Comparison of ENCODE assay signal across 8 mouse cellular contexts in the genomic region with DNA sequence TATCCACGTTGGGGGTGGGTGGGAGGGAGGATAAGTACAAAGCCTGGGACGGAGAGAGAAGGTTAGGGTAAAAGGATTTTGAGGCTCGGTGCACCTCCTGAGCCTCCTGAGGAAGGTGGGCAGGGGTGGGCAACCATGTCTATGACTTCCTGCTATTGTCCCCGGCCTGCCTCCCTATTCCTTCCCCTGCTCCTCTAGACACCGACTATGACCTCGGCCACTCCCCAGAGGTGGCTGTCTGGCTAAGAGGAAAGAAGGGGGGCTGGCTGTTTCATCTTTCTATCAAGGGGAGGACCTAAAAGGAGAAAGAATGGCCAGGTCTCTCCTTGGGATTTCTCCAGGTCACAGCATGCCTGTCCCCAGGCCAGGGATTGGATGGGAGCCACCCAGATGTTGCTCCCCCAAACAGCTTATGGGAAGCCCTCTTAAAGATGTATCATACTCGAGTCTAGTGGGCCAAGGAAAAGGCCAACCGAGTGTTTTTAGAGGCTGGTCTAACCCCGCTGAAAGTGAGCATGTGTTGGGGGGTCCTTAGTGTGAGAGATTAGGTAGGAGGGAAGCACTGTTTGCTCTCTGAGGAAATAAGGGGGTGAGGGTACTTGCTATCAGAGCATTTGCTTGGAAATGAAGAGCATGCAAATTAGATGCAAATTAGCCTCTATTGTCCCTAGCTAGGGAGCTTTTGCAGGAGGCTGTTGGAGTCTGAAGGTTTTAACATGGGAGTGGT. TPM values are rescaled to one million over a fixed set of nuclear protein-coding genes. Genes with fewer than 3 reads are reported as not detected.
DNase-seq lines count a peak whose midpoint lies in the region; ATAC-seq and TF ChIP-seq lines count a peak whose summit lies in the region.

No protein-coding gene starts in this region.

- no peak for TF ChIP-seq CTCF in midbrain, postnatal 0 days (IDR thresholded peaks at IDR 0.05)

- H3K27ac ChIP-seq in kidney, embryonic 16.5 days (ENCODE audit: low read length) = no peak overlapping the region
- H3K27ac ChIP-seq in embryonic facial prominence, embryonic 12.5 days = peak overlapping the region; percentile 26; the same call in 1 of the 2 replicates
- H3K27ac ChIP-seq in hindbrain, embryonic 16.5 days (ENCODE audit: low read depth, low read length) = peak overlapping the region; percentile 82
- peak overlapping the region; percentile 79 for H3K27ac ChIP-seq in midbrain, postnatal 0 days (ENCODE audit: low read depth, low read length)

- H3K4me2 ChIP-seq in kidney, embryonic 16.5 days (replicated peaks; ENCODE audit: low read depth, low read length) = peak overlapping the region; percentile 84
- peak overlapping the region; percentile 77 for H3K4me2 ChIP-seq in embryonic facial prominence, embryonic 12.5 days (replicated peaks)
- peak overlapping the region; percentile 77 for H3K4me2 ChIP-seq in hindbrain, embryonic 16.5 days (ENCODE audit: low read length)
- H3K4me2 ChIP-seq in midbrain, postnatal 0 days (ENCODE audit: low read depth, low read length, poor library complexity, severe bottlenecking) = peak overlapping the region; percentile 76

- peaks cover under 1% of the 10 kb centered on the region; the same call in 1 of the 2 replicates for H3K36me3 ChIP-seq in kidney, embryonic 16.5 days (ENCODE audit: insufficient read depth, low read length)
- H3K36me3 ChIP-seq in embryonic facial prominence, embryonic 12.5 days = peaks cover 29% of the 10 kb centered on the region
- H3K36me3 ChIP-seq in hindbrain, embryonic 16.5 days (ENCODE audit: control insufficient read depth, insufficient read depth, low read length) = peaks cover 15% of the 10 kb centered on the region
- peaks cover 9% of the 10 kb centered on the region for H3K36me3 ChIP-seq in midbrain, postnatal 0 days (ENCODE audit: insufficient read depth, low read length)

- WGBS in kidney, embryonic 16.5 days = 9% methylated on average over 9 of the region's 9 CpGs
- 6% methylated on average over 9 of the region's 9 CpGs for WGBS in embryonic facial prominence, embryonic 12.5 days
- 2% methylated on average over 9 of the region's 9 CpGs for WGBS in hindbrain, embryonic 16.5 days
- 0% methylated on average over 9 of the region's 9 CpGs for WGBS in midbrain, postnatal 0 days

- no peak for DNase-seq in kidney, postnatal 25 days
- DNase-seq in midbrain, postnatal 0 days (ENCODE audit: low spot score) = peak; percentile 42
- DNase-seq in spleen, postnatal 36 days (ENCODE audit: low spot score in 2 of 2) = no peak
- no peak for DNase-seq in frontal cortex, adult 2 months (ENCODE audit: extremely low spot score in 1 of 2, low spot score in 1 of 2)
- no peak for DNase-seq in Muller cell, postnatal 12 days (ENCODE audit: inconsistent ontology term)

- no peaks in the 10 kb centered on the region for H3K27me3 ChIP-seq in kidney, embryonic 16.5 days (ENCODE audit: insufficient read depth, low read length)
- no peaks in the 10 kb centered on the region; the same call in 1 of the 2 replicates for H3K27me3 ChIP-seq in embryonic facial prominence, embryonic 12.5 days
- H3K27me3 ChIP-seq in hindbrain, embryonic 16.5 days (replicated peaks; ENCODE audit: control insufficient read depth, insufficient read depth, low read length) = no peaks in the 10 kb centered on the region
- H3K27me3 ChIP-seq in midbrain, postnatal 0 days (ENCODE audit: insufficient read depth, low read length) = no peaks in the 10 kb centered on the region

- peaks cover 23% of the 10 kb centered on the region for H3K4me1 ChIP-seq in kidney, embryonic 16.5 days (ENCODE audit: insufficient read depth, low read length)
- peaks cover 26% of the 10 kb centered on the region for H3K4me1 ChIP-seq in embryonic facial prominence, embryonic 12.5 days
- H3K4me1 ChIP-seq in hindbrain, embryonic 16.5 days (ENCODE audit: control insufficient read depth, insufficient read depth, low read depth, low read length) = peaks cover 36% of the 10 kb centered on the region
- peaks cover 30% of the 10 kb centered on the region for H3K4me1 ChIP-seq in midbrain, postnatal 0 days (ENCODE audit: insufficient read depth, low read length)

- peak overlapping the region; percentile 68 for H3K4me3 ChIP-seq in kidney, embryonic 16.5 days (ENCODE audit: low read length)
- peak overlapping the region; percentile 81 for H3K4me3 ChIP-seq in embryonic facial prominence, embryonic 12.5 days
- H3K4me3 ChIP-seq in hindbrain, embryonic 16.5 days (ENCODE audit: low read length) = peak overlapping the region; percentile 82
- H3K4me3 ChIP-seq in midbrain, postnatal 0 days (ENCODE audit: low read depth, low read length) = peak overlapping the region; percentile 85

- no peaks in the 10 kb centered on the region for H3K9me3 ChIP-seq in kidney, embryonic 16.5 days (ENCODE audit: low read length)
- no peaks in the 10 kb centered on the region for H3K9me3 ChIP-seq in embryonic facial prominence, embryonic 12.5 days
- no peaks in the 10 kb centered on the region for H3K9me3 ChIP-seq in hindbrain, embryonic 16.5 days (ENCODE audit: control insufficient read depth, low read length)
- H3K9me3 ChIP-seq in midbrain, postnatal 0 days (ENCODE audit: low read length) = no peaks in the 10 kb centered on the region

- H3K9ac ChIP-seq in kidney, embryonic 16.5 days (replicated peaks; ENCODE audit: low read length) = peak overlapping the region; percentile 69
- peak overlapping the region; percentile 71 for H3K9ac ChIP-seq in embryonic facial prominence, embryonic 12.5 days
- H3K9ac ChIP-seq in hindbrain, embryonic 16.5 days (ENCODE audit: low read depth, low read length) = peak overlapping the region; percentile 86
- H3K9ac ChIP-seq in midbrain, postnatal 0 days (replicated peaks; ENCODE audit: low read length, poor library complexity, severe bottlenecking) = peak overlapping the region; percentile 80

- no peak for ATAC-seq in kidney, embryonic 16.5 days (ENCODE audit: low FRiP score, low TSS enrichment)
- ATAC-seq in embryonic facial prominence, embryonic 12.5 days (ENCODE audit: insufficient number of reproducible peaks, insufficient read depth, low FRiP score, low TSS enrichment) = no peak
- ATAC-seq in hindbrain, embryonic 16.5 days = no peak
- ATAC-seq in midbrain, postnatal 0 days (ENCODE audit: low FRiP score) = 0 out of 2 replicates have a peak, but pooled peaks have one; percentile 5

RNA-seq across cellular contexts. Expression of gene Sema6c, which starts 1.5 kb away (rescaled TPM):
- polyA plus RNA-seq in kidney, embryonic 16.5 days (2015; fragmentation: Nextera tagmentation; extraction: Ambion mirVana) = 3.0 and 3.1 TPM in 2 replicates
- polyA plus RNA-seq in embryonic facial prominence, embryonic 12.5 days (2016; fragmentation: Nextera tagmentation; extraction: Ambion mirVana) = 24.2 and 26.4 TPM in 2 replicates
- 15.2 and 21.8 TPM in 2 replicates for polyA plus RNA-seq in hindbrain, embryonic 16.5 days (2015; fragmentation: Nextera tagmentation; extraction: Ambion mirVana)
- 126 and 148 TPM in 2 replicates for total RNA-seq in midbrain, postnatal 0 days (2014; rRNA removed)
- 17.1 and 18.4 TPM in 2 replicates for polyA plus RNA-seq in midbrain, postnatal 0 days (2015; fragmentation: Nextera tagmentation; extraction: Ambion mirVana)
- 34.6 and 35.8 TPM in 2 replicates for polyA plus RNA-seq in frontal cortex, adult 2 months (2012; rRNA removed)

RNA-seq across cellular contexts. Expression of gene Tnfaip8l2, which starts 19.6 kb away (rescaled TPM):
- polyA plus RNA-seq in kidney, embryonic 16.5 days (2015; fragmentation: Nextera tagmentation; extraction: Ambion mirVana) = 2.9 and 4.2 TPM in 2 replicates
- polyA plus RNA-seq in embryonic facial prominence, embryonic 12.5 days (2016; fragmentation: Nextera tagmentation; extraction: Ambion mirVana) = 2.0 and 2.3 TPM in 2 replicates
- polyA plus RNA-seq in hindbrain, embryonic 16.5 days (2015; fragmentation: Nextera tagmentation; extraction: Ambion mirVana) = 3.0 and 3.3 TPM in 2 replicates
- total RNA-seq in midbrain, postnatal 0 days (2014; rRNA removed) = 0.93 and 1.2 TPM in 2 replicates
- 2.2 and 2.8 TPM in 2 replicates for polyA plus RNA-seq in midbrain, postnatal 0 days (2015; fragmentation: Nextera tagmentation; extraction: Ambion mirVana)
- 4.0 and 5.9 TPM in 2 replicates for polyA plus RNA-seq in frontal cortex, adult 2 months (2012; rRNA removed)

RNA-seq across cellular contexts. Expression of gene Lysmd1, which starts 27.9 kb away (rescaled TPM):
- polyA plus RNA-seq in kidney, embryonic 16.5 days (2015; fragmentation: Nextera tagmentation; extraction: Ambion mirVana) = 15.3 and 17.3 TPM in 2 replicates
- 18.2 and 19.4 TPM in 2 replicates for polyA plus RNA-seq in embryonic facial prominence, embryonic 12.5 days (2016; fragmentation: Nextera tagmentation; extraction: Ambion mirVana)
- polyA plus RNA-seq in hindbrain, embryonic 16.5 days (2015; fragmentation: Nextera tagmentation; extraction: Ambion mirVana) = 51.9 and 52.3 TPM in 2 replicates
- total RNA-seq in midbrain, postnatal 0 days (2014; rRNA removed) = 35.3 and 42.2 TPM in 2 replicates
- 50.9 and 51.9 TPM in 2 replicates for polyA plus RNA-seq in midbrain, postnatal 0 days (2015; fragmentation: Nextera tagmentation; extraction: Ambion mirVana)
- 20.2 and 21.2 TPM in 2 replicates for polyA plus RNA-seq in frontal cortex, adult 2 months (2012; rRNA removed)

RNA-seq across cellular contexts. Expression of gene Scnm1, which starts 28.0 kb away (rescaled TPM):
- 71.6 and 79.0 TPM in 2 replicates for polyA plus RNA-seq in kidney, embryonic 16.5 days (2015; fragmentation: Nextera tagmentation; extraction: Ambion mirVana)
- 73.4 and 75.0 TPM in 2 replicates for polyA plus RNA-seq in embryonic facial prominence, embryonic 12.5 days (2016; fragmentation: Nextera tagmentation; extraction: Ambion mirVana)
- polyA plus RNA-seq in hindbrain, embryonic 16.5 days (2015; fragmentation: Nextera tagmentation; extraction: Ambion mirVana) = 83.2 and 83.6 TPM in 2 replicates
- 47.6 and 60.4 TPM in 2 replicates for total RNA-seq in midbrain, postnatal 0 days (2014; rRNA removed)
- polyA plus RNA-seq in midbrain, postnatal 0 days (2015; fragmentation: Nextera tagmentation; extraction: Ambion mirVana) = 69.6 and 82.7 TPM in 2 replicates
- polyA plus RNA-seq in frontal cortex, adult 2 months (2012; rRNA removed) = 118 and 124 TPM in 2 replicates

RNA-seq across cellular contexts. Expression of gene Tmod4, which starts 37.5 kb away (rescaled TPM):
- 0.84 and 1.6 TPM in 2 replicates for polyA plus RNA-seq in kidney, embryonic 16.5 days (2015; fragmentation: Nextera tagmentation; extraction: Ambion mirVana)
- 0.57 and 1.0 TPM in 2 replicates for polyA plus RNA-seq in embryonic facial prominence, embryonic 12.5 days (2016; fragmentation: Nextera tagmentation; extraction: Ambion mirVana)
- polyA plus RNA-seq in hindbrain, embryonic 16.5 days (2015; fragmentation: Nextera tagmentation; extraction: Ambion mirVana) = 0.98 and 1.7 TPM in 2 replicates
- total RNA-seq in midbrain, postnatal 0 days (2014; rRNA removed) = not detected in 2 replicates
- 0.41 and 0.49 TPM in 2 replicates for polyA plus RNA-seq in midbrain, postnatal 0 days (2015; fragmentation: Nextera tagmentation; extraction: Ambion mirVana)
- polyA plus RNA-seq in frontal cortex, adult 2 months (2012; rRNA removed) = 0.98 and 2.4 TPM in 2 replicates
